Mouse (Mus musculus) kidney, postnatal 0 days (tissue): ENCODE measurements around the gene Klrg2. TPM values are rescaled to one million over a fixed set of nuclear protein-coding genes. Genes with fewer than 3 reads are reported as not detected.

ENCODE experiments used
- ATAC-seq: fragments of 200-750 bp; cut with Nextera tagmentation; replicated peaks from 2 replicates; pipeline ENCODE4 v1.8.0; 2017; ENCODE audit warnings: low read depth, moderate number of reproducible peaks, moderate TSS enrichment, moderate library complexity; ENCODE audit not compliant: low FRiP score
- DNase-seq: peaks from one replicate; pipeline ENCODE4 v3.0.0-alpha.2; 2016; ENCODE audit warnings: low spot score
- H3K27ac ChIP-seq: fragments of 300-500 bp; sonication (generic); 2 replicates; pipeline ENCODE4 v1.5.1; 2014; ENCODE audit warnings: mild to moderate bottlenecking
- H3K27me3 ChIP-seq: fragments of 300-500 bp; sonication (generic); 2 replicates; pipeline ENCODE4 v1.6.1; 2014; ENCODE audit warnings: low read length, mixed read lengths; ENCODE audit not compliant: insufficient read depth
- H3K36me3 ChIP-seq: fragments of 300-500 bp; sonication (generic); 2 replicates; pipeline ENCODE4 v1.6.1; 2014; ENCODE audit warnings: low read length, mixed read lengths; ENCODE audit not compliant: insufficient read depth
- H3K4me1 ChIP-seq: fragments of 300-500 bp; sonication (generic); replicated peaks from 2 replicates; pipeline ENCODE4 v1.6.1; 2014; ENCODE audit warnings: antibody characterized with exemption, low read length, mixed read lengths; ENCODE audit not compliant: insufficient read depth
- H3K4me2 ChIP-seq: fragments of 300-500 bp; sonication (generic); 2 replicates; pipeline ENCODE4 v1.6.1; 2014; ENCODE audit warnings: mild to moderate bottlenecking, low read length, moderate library complexity, mixed read lengths
- H3K4me3 ChIP-seq: fragments of 300-500 bp; sonication (generic); replicated peaks from 2 replicates; pipeline ENCODE4 v1.5.1; 2014; ENCODE audit warnings: low read depth, low read length
- H3K9ac ChIP-seq: fragments of 300-500 bp; sonication (generic); 2 replicates; pipeline ENCODE4 v1.6.1; 2014; ENCODE audit warnings: low read depth, low read length
- H3K9me3 ChIP-seq: fragments of 300-500 bp; sonication (generic); replicated peaks from 2 replicates; pipeline ENCODE4 v1.6.1; 2016; ENCODE audit warnings: low read length, inconsistent platforms, mixed read lengths
- CTCF ChIP-seq: IDR thresholded peaks from 2 replicates; pipeline ENCODE4 v1.5.1; 2016; ENCODE audit warnings: antibody characterized with exemption, low read depth, mild to moderate bottlenecking, moderate library complexity
- WGBS: fragments of 180-500 bp; shearing (Covaris S2); extraction: QIAGEN DNeasy Blood & Tissue Kit; methylation state at CpG from one replicate; pipeline ENCODE4 v1.1.7; 2014; 5-methylcytosine and 5-hydroxymethylcytosine counted together
- polyA plus RNA-seq: library from polyadenylated mRNA; unstranded; fragments of >200 nt; fragmentation: Nextera tagmentation; extraction: Ambion mirVana; gene quantifications from 2 replicates; pipeline ENCODE4 v1.2.1, GENCODE M21; 2015

Gene Klrg2
- polyA plus RNA-seq, 1 experiment from 2014 or later: 1.4 TPM

- 75% methylated on average over 3 of the region's 3 CpGs for WGBS
- no peak overlapping the region for H3K4me2 ChIP-seq
- peak; percentile 33; the same call in 1 of the 2 replicates for TF ChIP-seq CTCF
- ATAC-seq (no peak), DNase-seq (no peak)
- H3K9me3 ChIP-seq: no peaks in the 10 kb centered on the region
- H3K4me3 ChIP-seq: no peak overlapping the region
- H3K9ac ChIP-seq: no peak overlapping the region
- no peaks in the 10 kb centered on the region for H3K4me1 ChIP-seq
- H3K36me3 ChIP-seq: no peaks in the 10 kb centered on the region
- no peaks in the 10 kb centered on the region for H3K27me3 ChIP-seq
- H3K27ac ChIP-seq: no peak overlapping the region
These were observed 12.5 kb upstream of the Klrg2 start for GRCm38 (mm10) chr6:38649545-38649944.

GRCm38 (mm10) chr6:38643039-38643438 is 6.0 kb upstream of the Klrg2 start:
- Histone ChIP-seq H3K4me3 (no peak overlapping the region), H3K4me2 (no peak overlapping the region), H3K9ac (no peak overlapping the region), H3K9me3 (no peaks in the 10 kb centered on the region), H3K4me1 (no peaks in the 10 kb centered on the region), H3K36me3 (no peaks in the 10 kb centered on the region), H3K27me3 (peaks cover 17% of the 10 kb centered on the region), H3K27ac (no peak overlapping the region)
- TF ChIP-seq CTCF: no peak
- no peak for DNase-seq
- no peak; the same call in 1 of the 2 replicates for ATAC-seq
- WGBS: 74% methylated on average over 3 of the region's 3 CpGs

GRCm38 (mm10) chr6:38642593-38642992 is 5.6 kb upstream of the Klrg2 start:
- ATAC-seq (peak; percentile 88), DNase-seq (peak; percentile 19)
- Histone ChIP-seq H3K4me1 (no peaks in the 10 kb centered on the region), H3K4me2 (no peak overlapping the region), H3K9ac (no peak overlapping the region), H3K9me3 (no peaks in the 10 kb centered on the region), H3K27ac (no peak overlapping the region), H3K27me3 (peaks cover 20% of the 10 kb centered on the region), H3K4me3 (no peak overlapping the region), H3K36me3 (no peaks in the 10 kb centered on the region)
- WGBS: 53% methylated on average over 5 of the region's 5 CpGs
- TF ChIP-seq CTCF: no peak

- Histone ChIP-seq H3K27ac (no peak overlapping the region), H3K36me3 (no peaks in the 10 kb centered on the region), H3K9ac (no peak overlapping the region), H3K9me3 (no peaks in the 10 kb centered on the region), H3K27me3 (peaks cover 24% of the 10 kb centered on the region), H3K4me1 (peaks cover 2% of the 10 kb centered on the region; the same call in 1 of the 2 replicates), H3K4me3 (no peak overlapping the region), H3K4me2 (no peak overlapping the region)
- 46% methylated on average over 5 of the region's 5 CpGs for WGBS
- ATAC-seq (no peak), DNase-seq (peak; percentile 20)
- TF ChIP-seq CTCF: no peak; the same call in 1 of the 2 replicates
These were observed 4.6 kb upstream of the Klrg2 start for GRCm38 (mm10) chr6:38641645-38642044.

GRCm38 (mm10) chr6:38641228-38641627 is 4.2 kb upstream of the Klrg2 start:
- Histone ChIP-seq H3K4me3 (no peak overlapping the region), H3K9ac (no peak overlapping the region), H3K36me3 (no peaks in the 10 kb centered on the region), H3K27me3 (peaks cover 24% of the 10 kb centered on the region), H3K4me1 (peaks cover 5% of the 10 kb centered on the region; the same call in 1 of the 2 replicates), H3K27ac (no peak overlapping the region), H3K4me2 (no peak overlapping the region), H3K9me3 (no peaks in the 10 kb centered on the region)
- no peak for TF ChIP-seq CTCF
- WGBS: 63% methylated on average over 5 of the region's 5 CpGs
- no peak for DNase-seq
- ATAC-seq: no peak

GRCm38 (mm10) chr6:38640401-38640800 is 3.4 kb upstream of the Klrg2 start:
- 57% methylated on average over 11 of the region's 11 CpGs for WGBS
- no peak for TF ChIP-seq CTCF
- no peak for ATAC-seq
- Histone ChIP-seq H3K27ac (no peak overlapping the region), H3K4me1 (peaks cover 5% of the 10 kb centered on the region; the same call in 1 of the 2 replicates), H3K27me3 (peaks cover 31% of the 10 kb centered on the region), H3K9me3 (no peaks in the 10 kb centered on the region), H3K9ac (no peak overlapping the region), H3K36me3 (no peaks in the 10 kb centered on the region), H3K4me3 (no peak overlapping the region), H3K4me2 (no peak overlapping the region)
- no peak for DNase-seq
